Mouse (Mus musculus) heart, embryonic 12.5 days (tissue): Measurements from ENCODE around the gene Ppp1r3e. TPM values are rescaled to one million over a fixed set of nuclear protein-coding genes. Genes with fewer than 3 reads are reported as not detected.

Source experiments
- ATAC-seq: fragments of 200-750 bp; cut with Nextera tagmentation; 2 replicates; pipeline ENCODE4 v1.8.0; 2017; ENCODE audit warnings: moderate TSS enrichment, moderate library complexity; ENCODE audit not compliant: insufficient number of reproducible peaks, low FRiP score
- H3K27ac ChIP-seq: fragments of 300-500 bp; sonication (generic); 2 replicates; pipeline ENCODE4 v1.5.1; 2016; ENCODE audit warnings: mild to moderate bottlenecking, moderate library complexity; ENCODE audit not compliant: poor library complexity, severe bottlenecking
- H3K27me3 ChIP-seq: fragments of 300-500 bp; sonication (generic); replicated peaks from 2 replicates; pipeline ENCODE4 v1.6.1; 2016; ENCODE audit warnings: mild to moderate bottlenecking, moderate library complexity
- H3K36me3 ChIP-seq: fragments of 300-500 bp; sonication (generic); 2 replicates; pipeline ENCODE4 v1.6.1; 2016; ENCODE audit warnings: mild to moderate bottlenecking, moderate library complexity
- H3K4me1 ChIP-seq: fragments of 300-500 bp; sonication (generic); replicated peaks from 2 replicates; pipeline ENCODE4 v1.6.1; 2016; ENCODE audit warnings: mild to moderate bottlenecking
- H3K4me2 ChIP-seq: fragments of 300-500 bp; sonication (generic); 2 replicates; pipeline ENCODE4 v1.6.1; 2016; ENCODE audit warnings: mild to moderate bottlenecking, moderate library complexity
- H3K4me3 ChIP-seq: fragments of 300-500 bp; sonication (generic); 2 replicates; pipeline ENCODE4 v1.5.1; 2016; ENCODE audit warnings: mild to moderate bottlenecking
- H3K9ac ChIP-seq: fragments of 300-500 bp; sonication (generic); 2 replicates; pipeline ENCODE4 v1.6.1; 2016; ENCODE audit warnings: mild to moderate bottlenecking, moderate library complexity
- H3K9me3 ChIP-seq: fragments of 300-500 bp; sonication (generic); replicated peaks from 2 replicates; pipeline ENCODE4 v1.6.1; 2016; ENCODE audit warnings: mild to moderate bottlenecking, moderate library complexity
- WGBS: fragments of 180-500 bp; shearing (Covaris S2); methylation state at CpG from one replicate; pipeline ENCODE4 v1.1.7; 2016; 5-methylcytosine and 5-hydroxymethylcytosine counted together
- polyA plus RNA-seq: library from polyadenylated mRNA; unstranded; fragments of >200 nt; fragmentation: Nextera tagmentation; extraction: Ambion mirVana; gene quantifications from 2 replicates; pipeline ENCODE4 v1.2.1, GENCODE M21; 2016

Gene Ppp1r3e
- polyA plus RNA-seq, 1 experiment from 2014 or later, result 0.79 TPM

GRCm38 (mm10) chr14:54903641-54904040 lies 26.3 kb upstream of the Ppp1r3e start:
- Histone ChIP-seq H3K36me3 (peaks cover 42% of the 10 kb centered on the region), H3K4me1 (peaks cover 10% of the 10 kb centered on the region; the same call in 1 of the 2 replicates), H3K4me3 (no peak overlapping the region), H3K9ac (no peak overlapping the region), H3K27me3 (0 out of 2 replicates have a peak, but pooled peaks cover 6% of the 10 kb centered on the region), H3K9me3 (no peaks in the 10 kb centered on the region), H3K27ac (no peak overlapping the region), H3K4me2 (no peak overlapping the region)
- ATAC-seq, result no peak
- 88% methylated on average over 4 of the region's 4 CpGs for WGBS

- Histone ChIP-seq H3K27me3 (no peaks in the 10 kb centered on the region), H3K4me3 (no peak overlapping the region), H3K36me3 (peaks cover 43% of the 10 kb centered on the region), H3K9ac (no peak overlapping the region), H3K4me1 (peaks cover 26% of the 10 kb centered on the region), H3K27ac (no peak overlapping the region), H3K4me2 (no peak overlapping the region), H3K9me3 (no peaks in the 10 kb centered on the region)
- no peak; the same call in 1 of the 2 replicates for ATAC-seq
- 0% methylated on average over 3 of the region's 3 CpGs for WGBS
These were observed 23.0 kb upstream of the Ppp1r3e start for GRCm38 (mm10) chr14:54900383-54900782.

GRCm38 (mm10) chr14:54897445-54897844 lies 20.1 kb upstream of the Ppp1r3e start:
- H3K9me3 ChIP-seq, result no peaks in the 10 kb centered on the region
- WGBS, result 32% methylated on average over 2 of the region's 2 CpGs
- H3K9ac ChIP-seq, result peak overlapping the region; percentile 59; the same call in 1 of the 2 replicates
- no peaks in the 10 kb centered on the region for H3K27me3 ChIP-seq
- no peak for ATAC-seq
- peak overlapping the region; percentile 56 for H3K27ac ChIP-seq
- H3K4me2 ChIP-seq, result no peak overlapping the region
- H3K4me1 ChIP-seq, result peaks cover 22% of the 10 kb centered on the region
- H3K4me3 ChIP-seq, result no peak overlapping the region
- peaks cover 35% of the 10 kb centered on the region for H3K36me3 ChIP-seq

GRCm38 (mm10) chr14:54894296-54895151 lies 17.2 kb upstream of the Ppp1r3e start:
- H3K36me3 ChIP-seq, result peaks cover 35% of the 10 kb centered on the region
- peaks cover 22% of the 10 kb centered on the region for H3K4me1 ChIP-seq
- ATAC-seq, result peak; percentile 79
- under 1% methylated on average over 44 of the region's 54 CpGs for WGBS
- H3K4me2 ChIP-seq, result peak overlapping the region; percentile 72
- H3K9ac ChIP-seq, result peak overlapping the region; percentile 100
- no peaks in the 10 kb centered on the region for H3K9me3 ChIP-seq
- peak overlapping the region; percentile 96 for H3K4me3 ChIP-seq
- peak overlapping the region; percentile 97 for H3K27ac ChIP-seq
- H3K27me3 ChIP-seq, result no peaks in the 10 kb centered on the region

- WGBS, result under 1% methylated on average over 38 of the region's 38 CpGs
- no peaks in the 10 kb centered on the region for H3K9me3 ChIP-seq
- H3K9ac ChIP-seq, result peak overlapping the region; percentile 100
- no peaks in the 10 kb centered on the region for H3K27me3 ChIP-seq
- peak; percentile 97 for ATAC-seq
- peak overlapping the region; percentile 97 for H3K27ac ChIP-seq
- peak overlapping the region; percentile 63 for H3K4me2 ChIP-seq
- peaks cover 22% of the 10 kb centered on the region for H3K4me1 ChIP-seq
- H3K36me3 ChIP-seq, result peaks cover 31% of the 10 kb centered on the region
- peak overlapping the region; percentile 96 for H3K4me3 ChIP-seq
These were observed 16.4 kb upstream of the Ppp1r3e start for GRCm38 (mm10) chr14:54893651-54894181.

- no peak for ATAC-seq
- Histone ChIP-seq H3K27ac (peak within 1 kb of the TSS; percentile 79), H3K36me3 (peaks cover 25% of the 10 kb centered on the region), H3K4me3 (peak within 1 kb of the TSS; percentile 96), H3K4me1 (peaks cover 16% of the 10 kb centered on the region), H3K9me3 (no peaks in the 10 kb centered on the region), H3K4me2 (peak within 1 kb of the TSS; percentile 63), H3K9ac (0 out of 2 replicates have a peak within 1 kb of the TSS, but pooled peaks have one; percentile 55), H3K27me3 (no peaks in the 10 kb centered on the region)
- WGBS, result 89% methylated on average over 3 of the region's 3 CpGs
These were observed 14.8 kb upstream of the Ppp1r3e start, which contains the start of gene Pabpn1 for GRCm38 (mm10) chr14:54892200-54892599. Gene Pabpn1 (plus strand): TSS chr14:54892500.

- H3K4me3 ChIP-seq, result no peak overlapping the region
- no peak for ATAC-seq
- H3K4me1 ChIP-seq, result peaks cover 33% of the 10 kb centered on the region
- no peak overlapping the region for H3K27ac ChIP-seq
- H3K9me3 ChIP-seq, result no peaks in the 10 kb centered on the region
- 88% methylated on average over 11 of the region's 11 CpGs for WGBS
- H3K9ac ChIP-seq, result no peak overlapping the region
- peak overlapping the region; percentile 9; the same call in 1 of the 2 replicates for H3K4me2 ChIP-seq
- H3K27me3 ChIP-seq, result no peaks in the 10 kb centered on the region
- H3K36me3 ChIP-seq, result peaks cover 26% of the 10 kb centered on the region; the same call in 1 of the 2 replicates
These were observed 8.0 kb upstream of the Ppp1r3e start for GRCm38 (mm10) chr14:54885309-54885708.

GRCm38 (mm10) chr14:54884022-54884712 lies 6.8 kb upstream of the Ppp1r3e start:
- Histone ChIP-seq H3K4me1 (peaks cover 33% of the 10 kb centered on the region), H3K4me3 (peak overlapping the region; percentile 73), H3K9ac (peak overlapping the region; percentile 88), H3K36me3 (peaks cover 26% of the 10 kb centered on the region; the same call in 1 of the 2 replicates), H3K4me2 (peak overlapping the region; percentile 80), H3K9me3 (no peaks in the 10 kb centered on the region), H3K27me3 (no peaks in the 10 kb centered on the region), H3K27ac (peak overlapping the region; percentile 96)
- peak; percentile 3; the same call in 1 of the 2 replicates for ATAC-seq
- 28% methylated on average over 21 of the region's 21 CpGs for WGBS

GRCm38 (mm10) chr14:54883154-54884021 lies 6.0 kb upstream of the Ppp1r3e start, which contains the start of the genes Bcl2l2 and Gm20521:
Gene Bcl2l2 (plus strand): TSS chr14:54883377.
Gene Gm20521 (plus strand): TSS chr14:54883441.
- ATAC-seq, result peak; percentile 91

GRCm38 (mm10) chr14:54876539-54877047 lies 757 bp downstream of the Ppp1r3e start:
- Histone ChIP-seq H3K9me3 (no peaks in the 10 kb centered on the region), H3K36me3 (no peaks in the 10 kb centered on the region), H3K4me2 (peak overlapping the region; percentile 98), H3K4me1 (peaks cover 18% of the 10 kb centered on the region), H3K4me3 (peak overlapping the region; percentile 76), H3K9ac (peak overlapping the region; percentile 79), H3K27ac (peak overlapping the region; percentile 85), H3K27me3 (peaks cover 7% of the 10 kb centered on the region; the same call in 1 of the 2 replicates)
- WGBS, result under 1% methylated on average over 67 of the region's 72 CpGs
- ATAC-seq, result peak; percentile 90

More at GRCm38 (mm10) chr14:54883154-54884021, 6.0 kb upstream of the Ppp1r3e start, which contains the start of the genes Bcl2l2 and Gm20521:
- Histone ChIP-seq H3K27ac (peak within 1 kb of the TSS; percentile 96), H3K9me3 (no peaks in the 10 kb centered on the region), H3K36me3 (peaks cover 25% of the 10 kb centered on the region; the same call in 1 of the 2 replicates), H3K4me1 (peaks cover 33% of the 10 kb centered on the region), H3K27me3 (no peaks in the 10 kb centered on the region), H3K9ac (peak within 1 kb of the TSS; percentile 88), H3K4me2 (peak within 1 kb of the TSS; percentile 80), H3K4me3 (peak within 1 kb of the TSS; percentile 73)
- under 1% methylated on average over 26 of the region's 27 CpGs for WGBS
